Mouse (Mus musculus): ENCODE data around the gene Ceacam12. TPM values are rescaled to one million over a fixed set of nuclear protein-coding genes. Genes with fewer than 3 reads are reported as not detected.
"Not testable (repeated sequence)": the region's sequence is repeated elsewhere in the genome, so short reads cannot be mapped to it uniquely, and the experiment has no call there.

The Ceacam12 gene
- not detected for total RNA-seq (2021)
- long read RNA-seq, experiment 1, result 0 reads
- long read RNA-seq, experiment 2, result 0 reads

- DNase-seq (ENCODE audit: low spot score), result no peak
Measured at GRCm38 (mm10) chr7:18065629-18066028, at the start of gene Ceacam12. TSS of gene Ceacam12 (plus strand) at chr7:18065929.

GRCm38 (mm10) chr7:18073821-18074220 is 8.1 kb downstream of the Ceacam12 start:
- DNase-seq (ENCODE audit: low spot score), result not testable (repeated sequence)

- no peak for DNase-seq (ENCODE audit: low spot score)
Measured at GRCm38 (mm10) chr7:18100785-18101184, 35.1 kb downstream of the Ceacam12 start.

Small RNA genes within 50 kb of the gene (microRNA-seq; reads per million reads assigned to microRNA genes)
- not detected for gene Gm22414

Other genes with a start within 250 kb of the Ceacam12 start
- not detected for gene Gm5155, start 194.2 kb upstream of the Ceacam12 start, total RNA-seq (2021)
- not detected for gene Ceacam11, start 93.8 kb upstream of the Ceacam12 start, total RNA-seq (2021)
- gene Ceacam13, start 56.0 kb upstream of the Ceacam12 start, total RNA-seq (2021), result not detected
- not detected for gene Igfl3, start 110.6 kb downstream of the Ceacam12 start, total RNA-seq (2021)
- not detected for gene Mill1, start 179.4 kb downstream of the Ceacam12 start, total RNA-seq (2021)